Mouse (Mus musculus): ENCODE results near the gene Dap.

GRCm38 (mm10) chr15:31279120-31279519, 55.0 kb downstream of the Dap start:
- no peak for TF ChIP-seq CTCF (IDR thresholded peaks at IDR 0.05; ENCODE audit: control insufficient read depth, insufficient read depth, insufficient read length)
- no peak for TF ChIP-seq MAX (IDR thresholded peaks at IDR 0.05)
- TF ChIP-seq MYOG (IDR thresholded peaks at IDR 0.05; ENCODE audit: control insufficient read depth, extremely low read depth, insufficient read length), result no peak
- no peak for TF ChIP-seq USF1 (IDR thresholded peaks at IDR 0.05; ENCODE audit: low read depth)

All from C2C12 (cell line).